Mouse (Mus musculus) brain, embryonic 14.5 days (tissue): ENCODE measurements at regions not wholly inside any gene's neighbourhood (a gene's known extent, or its start where the extent isn't known, plus 50 kb on each side); places are given as distances from the start of the nearest gene placed in this dataset.
"Not testable (repeated sequence)": the region's sequence is repeated elsewhere in the genome, so short reads cannot be mapped to it uniquely, and the experiment has no call there.

ENCODE experiments used
- DNase-seq: peaks from one replicate; pipeline ENCODE4 v3.0.0-alpha.2; 2011; ENCODE audit warnings: low read depth
- CTCF ChIP-seq: fragments of 200-500 bp; IDR thresholded peaks from 2 replicates; pipeline ENCODE4 v1.5.1; 2012; ENCODE audit warnings: inconsistent platforms, mild to moderate bottlenecking, moderate library complexity, borderline replicate concordance; ENCODE audit not compliant: insufficient read depth, insufficient read length; ENCODE audit errors: extremely low read depth
- POLR2A ChIP-seq: fragments of 200-500 bp; IDR thresholded peaks from 2 replicates; pipeline ENCODE4 v1.6.1; 2012; ENCODE audit warnings: mild to moderate bottlenecking, inconsistent platforms, borderline replicate concordance; ENCODE audit not compliant: poor library complexity, insufficient read depth, insufficient read length, severe bottlenecking; ENCODE audit errors: extremely low read depth

DNA sequence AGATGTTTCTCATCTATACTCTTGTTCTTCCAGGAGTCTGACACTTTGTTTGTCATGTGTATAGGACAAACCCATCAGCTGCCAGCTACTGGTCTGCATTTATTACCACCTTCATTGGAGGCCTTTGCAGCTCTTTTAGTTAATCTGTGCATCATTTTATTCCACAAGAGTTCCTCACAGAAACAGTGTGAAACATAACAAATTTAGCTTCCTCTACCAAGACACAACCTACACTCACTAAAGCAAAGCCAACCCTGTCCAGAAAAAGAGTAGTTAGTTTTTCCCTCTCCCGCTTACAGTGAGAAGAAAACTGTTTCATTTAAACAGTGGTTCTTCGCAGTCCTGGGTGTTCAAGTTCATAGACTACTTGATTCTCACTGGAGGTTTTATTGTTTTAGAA, 100.5 kb downstream of the 1700129C05Rik start:
- DNase-seq: no peak
- TF ChIP-seq POLR2A: no peak

DNA sequence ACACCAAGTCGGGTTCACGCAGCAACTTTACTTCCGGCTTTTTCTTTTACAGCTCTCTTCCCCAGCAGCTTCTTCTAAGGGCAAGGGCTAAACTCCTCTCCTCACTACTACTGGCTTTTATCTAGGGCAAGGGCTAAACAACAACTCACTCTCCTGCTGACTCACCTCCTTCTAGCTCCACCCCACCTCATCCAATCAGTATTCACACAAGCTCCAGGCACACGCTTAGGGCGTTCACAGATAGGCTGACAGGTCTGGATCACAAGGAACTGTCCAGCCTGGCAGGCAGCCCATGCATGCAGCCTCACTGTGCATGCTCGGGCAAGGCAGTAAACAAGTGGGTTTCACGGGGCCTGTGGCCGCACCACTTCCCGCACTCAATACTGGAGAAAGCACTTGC, 116.9 kb downstream of the 1700129C05Rik start:
- not testable (repeated sequence) for DNase-seq

DNA sequence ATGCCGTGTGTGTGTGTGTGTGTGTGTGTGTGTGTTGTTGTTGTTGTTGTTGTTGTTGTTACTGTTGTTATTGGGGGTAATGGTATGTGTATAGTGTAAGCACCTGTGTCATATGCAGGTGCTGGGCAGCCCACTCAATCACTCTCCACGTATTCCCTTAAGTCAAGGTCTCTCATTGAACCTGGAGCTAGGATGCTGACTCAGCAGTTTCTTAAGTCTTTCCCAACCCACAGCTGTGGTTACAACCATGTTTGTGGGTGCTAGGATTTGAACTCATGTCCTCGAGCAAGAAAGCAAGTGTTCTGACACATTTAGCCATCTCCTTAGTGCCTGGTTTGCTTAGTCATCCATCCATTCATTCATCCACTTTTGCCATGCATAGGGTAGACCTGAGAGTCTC, 133.2 kb downstream of the 1700129C05Rik start:
- no peak for DNase-seq
- TF ChIP-seq CTCF (no peak), POLR2A (no peak)

DNA sequence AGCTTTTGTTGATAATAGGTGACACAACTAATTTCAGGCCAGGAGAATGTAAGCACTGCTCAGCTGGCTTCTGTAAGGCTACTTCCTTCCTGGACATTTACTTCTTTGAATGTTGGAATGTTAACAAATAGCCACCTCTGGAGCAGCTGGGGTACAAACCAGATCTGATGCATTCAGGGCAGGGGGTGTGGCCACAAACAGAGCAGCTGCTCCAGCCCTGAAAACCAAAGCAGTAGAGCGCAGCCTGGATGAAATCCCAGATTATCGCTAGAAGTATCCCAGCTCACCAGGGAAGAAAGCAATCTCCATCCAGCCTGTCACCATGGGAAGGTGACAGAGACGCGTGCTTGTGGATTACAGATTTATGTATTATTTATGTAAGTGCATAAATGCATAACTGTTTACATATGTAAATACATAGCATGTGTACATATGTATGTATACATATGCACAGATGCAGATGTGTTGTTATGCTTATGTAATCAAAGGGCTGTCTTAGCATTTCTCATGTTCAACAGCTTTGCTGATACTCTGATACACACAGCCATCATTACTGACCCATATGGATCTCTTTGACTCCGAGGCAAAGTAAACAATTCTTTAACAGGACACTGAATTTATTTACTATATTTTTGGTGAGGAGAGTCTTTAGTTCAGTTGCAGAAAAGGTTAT, 143.5 kb downstream of the 1700129C05Rik start:
- TF ChIP-seq POLR2A (no peak), CTCF (no peak)
- peak; percentile 35 for DNase-seq

DNA sequence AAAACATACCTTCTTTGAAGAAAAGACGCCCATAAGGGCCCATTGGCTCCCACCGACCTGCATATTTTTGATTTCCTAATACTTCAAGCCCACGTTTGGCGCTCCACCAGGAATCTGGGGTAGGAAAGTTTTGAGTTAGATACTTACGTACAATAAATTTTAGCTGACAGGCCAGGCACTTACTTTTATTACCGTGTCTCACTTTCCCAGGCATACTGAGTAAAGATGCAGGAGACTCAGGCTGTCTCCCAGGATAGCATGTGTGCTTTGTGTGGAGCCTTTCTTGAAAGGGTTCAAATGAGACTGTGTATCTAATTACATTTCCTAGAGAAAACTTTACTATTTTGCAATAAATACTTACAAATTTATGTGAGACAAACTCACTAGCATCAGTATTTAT, 147.7 kb downstream of the 1700129C05Rik start:
- DNase-seq: no peak

DNA sequence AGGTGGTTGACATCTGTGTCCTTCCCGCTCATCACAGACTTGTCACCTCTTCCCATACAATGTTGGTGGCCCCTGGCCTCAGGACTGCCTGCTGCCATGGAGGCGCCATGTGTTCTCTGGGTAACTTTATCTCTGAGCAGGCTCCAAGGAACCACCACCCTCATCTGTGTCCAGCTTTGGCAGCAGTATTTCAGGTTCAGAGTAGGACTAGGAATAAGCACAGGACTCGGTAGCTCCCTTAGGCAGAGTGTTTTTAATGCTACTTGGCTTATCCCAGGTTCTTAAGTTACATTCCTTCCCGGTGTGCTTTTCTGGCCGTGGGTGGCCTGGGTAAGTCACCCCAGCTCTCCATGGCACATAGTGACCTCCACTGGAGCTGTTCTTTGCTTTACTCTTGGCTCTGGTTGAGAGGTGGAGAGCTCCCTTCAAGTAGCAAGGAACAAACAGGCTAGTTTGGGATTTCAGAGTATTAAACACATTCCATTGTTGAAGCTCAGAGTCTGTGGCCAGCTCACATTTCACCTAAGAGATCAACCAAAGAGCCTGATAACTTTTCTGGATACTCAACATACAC, 153.0 kb downstream of the 1700129C05Rik start:
- TF ChIP-seq POLR2A: no peak
- TF ChIP-seq CTCF: no peak
- no peak for DNase-seq

More for the DNA sequence above, 147.7 kb downstream of the 1700129C05Rik start:
- TF ChIP-seq CTCF: no peak
- TF ChIP-seq POLR2A: no peak

DNA sequence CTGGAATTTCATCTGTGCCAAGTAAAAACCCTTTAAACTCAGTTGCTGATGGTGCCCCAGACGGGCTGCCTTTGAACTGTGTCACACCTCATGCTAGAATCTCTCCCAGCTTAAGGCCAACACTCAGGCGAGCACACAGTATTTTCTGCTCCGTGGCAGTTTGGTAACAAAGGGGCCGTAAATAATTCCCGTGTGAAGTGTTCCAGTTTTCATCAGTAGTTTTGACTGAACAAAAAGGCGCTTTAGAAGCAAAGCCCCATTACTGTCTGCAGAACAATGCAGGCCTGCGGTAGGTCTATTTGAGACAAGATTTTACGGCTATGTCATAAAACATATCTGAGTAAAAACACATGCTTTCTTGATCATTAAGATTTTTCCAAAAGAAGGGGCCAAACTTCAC, 155.0 kb downstream of the 1700129C05Rik start:
- peak; percentile 72 for DNase-seq
- TF ChIP-seq CTCF: no peak
- TF ChIP-seq POLR2A: no peak

DNA sequence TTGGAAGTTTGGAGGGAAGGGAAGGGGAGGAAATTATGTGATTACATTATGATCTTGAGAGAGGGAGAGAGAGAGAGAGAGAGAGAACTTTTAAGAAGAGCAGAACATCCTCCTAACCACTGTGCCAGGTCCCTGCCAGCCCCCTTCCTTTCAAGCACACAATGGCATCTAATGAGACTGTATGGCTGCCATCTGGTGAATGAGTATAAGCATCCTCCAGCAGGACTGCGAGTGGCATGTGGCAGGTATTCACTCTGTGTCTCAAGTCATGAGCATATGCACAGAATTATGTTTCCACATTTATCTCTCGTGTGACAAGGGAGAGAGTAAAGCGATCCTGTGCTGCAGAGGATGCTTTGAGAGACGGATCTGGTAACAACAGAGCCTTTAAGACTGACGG, 156.9 kb downstream of the 1700129C05Rik start:
- DNase-seq: peak; percentile 72
- TF ChIP-seq POLR2A (no peak), CTCF (no peak)

DNA sequence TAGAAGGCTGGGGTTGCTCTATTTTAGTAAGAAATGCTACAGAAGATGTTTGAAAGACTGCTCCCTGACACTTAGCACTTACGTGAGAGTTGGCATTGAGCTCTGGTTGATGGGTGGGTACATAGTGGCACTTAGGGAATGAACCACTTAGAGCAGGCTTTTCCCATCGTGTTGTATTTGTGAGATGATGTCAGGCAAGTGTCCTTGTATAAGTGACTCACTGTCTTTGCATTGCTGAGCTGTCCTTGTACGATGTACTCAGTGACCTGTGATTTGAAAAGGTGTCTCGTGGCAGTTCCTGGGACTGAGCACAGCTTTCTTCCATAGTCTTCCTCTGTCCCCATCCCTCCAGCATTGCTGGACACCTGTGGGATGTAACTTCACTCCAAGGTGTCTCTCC, 165.9 kb downstream of the 1700129C05Rik start:
- TF ChIP-seq CTCF: no peak
- TF ChIP-seq POLR2A: no peak

DNA sequence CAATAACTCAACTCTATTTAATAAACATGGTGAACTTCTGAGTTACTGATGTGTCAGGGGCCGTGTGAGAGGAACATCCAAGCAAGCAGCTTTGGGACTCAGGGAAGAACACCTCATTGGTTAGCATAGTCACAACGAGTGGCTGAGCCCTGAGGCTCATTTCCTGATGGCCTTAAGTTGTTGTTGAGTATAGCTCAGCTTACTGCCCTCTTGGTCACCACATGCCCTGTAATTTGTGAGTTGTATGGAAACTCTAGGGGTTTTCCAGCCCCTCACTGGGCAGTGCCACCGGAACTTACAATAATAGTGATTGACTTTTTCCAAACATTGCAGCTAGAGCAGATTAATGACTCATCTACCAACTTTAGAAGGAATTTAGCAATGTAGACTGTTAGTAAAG, 173.4 kb downstream of the 1700129C05Rik start:
- no peak for DNase-seq
- TF ChIP-seq POLR2A: no peak
- TF ChIP-seq CTCF: no peak

More for the DNA sequence above, 165.9 kb downstream of the 1700129C05Rik start:
- no peak for DNase-seq

DNA sequence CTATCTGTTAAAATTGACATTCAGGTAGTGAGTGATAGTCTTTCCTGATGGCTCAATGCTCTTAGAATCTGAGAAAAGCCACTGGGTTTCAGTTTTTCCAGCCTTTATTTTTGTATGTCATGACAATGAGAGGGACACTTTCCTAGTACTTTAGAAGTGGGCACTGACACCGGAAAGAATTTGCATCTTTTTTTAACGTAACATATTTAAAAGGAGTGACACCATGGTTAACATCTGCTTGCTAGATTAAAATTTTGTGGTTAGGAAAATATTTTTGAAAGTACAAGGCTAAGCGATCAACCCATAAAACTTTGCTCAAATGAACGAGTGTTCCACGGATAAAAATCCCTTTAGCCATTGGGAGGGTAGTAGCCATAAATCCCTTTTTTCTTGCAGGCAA, 174.7 kb downstream of the 1700129C05Rik start:
- DNase-seq: no peak
- no peak for TF ChIP-seq CTCF

DNA sequence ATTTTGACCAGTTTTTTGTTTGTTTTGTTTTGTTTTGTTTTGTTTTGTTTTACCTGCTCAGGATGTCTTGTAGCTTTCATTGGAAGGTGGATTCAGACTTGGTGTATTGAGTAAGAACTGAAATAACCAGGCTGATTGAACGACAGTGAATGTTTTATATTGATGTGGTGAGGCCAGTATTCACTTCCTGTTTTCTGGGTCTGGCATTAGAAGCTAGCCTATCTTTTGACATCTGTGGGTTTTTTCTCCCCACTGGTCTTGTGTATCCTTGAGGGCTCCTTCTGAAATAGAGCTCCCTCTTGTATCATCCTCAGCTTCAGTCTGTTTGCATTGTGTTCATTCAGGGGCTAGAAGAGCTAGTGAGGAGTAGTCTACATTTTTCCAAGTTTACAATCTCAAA, 175.5 kb downstream of the 1700129C05Rik start:
- TF ChIP-seq POLR2A (no peak), CTCF (no peak)
- no peak for DNase-seq
